Mouse (Mus musculus) layer of hippocampus, adult 9-10 months (tissue): ENCODE measurements around the gene Xrra1.
A peak's percentile ranks its signal among the peaks of the same experiment; 100 is the strongest.
"Not testable (repeated sequence)": the region's sequence is repeated elsewhere in the genome, so short reads cannot be mapped to it uniquely, and the experiment has no call there.

ENCODE experiments used
- DNase-seq: peaks from one replicate; pipeline ENCODE4 v3.0.0; 2022; ENCODE audit warnings: low spot score

Gene Xrra1

GRCm38 (mm10) chr7:99858813-99859585, at the start of gene Xrra1:
TSS of gene Xrra1 (plus strand) at chr7:99859116.
- DNase-seq: peak; percentile 95

GRCm38 (mm10) chr7:99810814-99811213, 48.1 kb upstream of the Xrra1 start:
- no peak for DNase-seq

- DNase-seq: no peak
Observed at GRCm38 (mm10) chr7:99811661-99812060, 47.3 kb upstream of the Xrra1 start.

- DNase-seq: no peak
Observed at GRCm38 (mm10) chr7:99813394-99813793, 45.5 kb upstream of the Xrra1 start.

GRCm38 (mm10) chr7:99818181-99818725, 40.7 kb upstream of the Xrra1 start:
- DNase-seq: not testable (repeated sequence)

- DNase-seq: no peak
Observed at GRCm38 (mm10) chr7:99821953-99822352, 37.0 kb upstream of the Xrra1 start.

- DNase-seq: no peak
Observed at GRCm38 (mm10) chr7:99822426-99822825, 36.5 kb upstream of the Xrra1 start.

GRCm38 (mm10) chr7:99823045-99823663, 35.8 kb upstream of the Xrra1 start:
- no peak for DNase-seq

GRCm38 (mm10) chr7:99824649-99825483, 34.0 kb upstream of the Xrra1 start:
- no peak for DNase-seq

GRCm38 (mm10) chr7:99825511-99825910, 33.4 kb upstream of the Xrra1 start:
- DNase-seq: no peak

GRCm38 (mm10) chr7:99826096-99826495, 32.8 kb upstream of the Xrra1 start:
- no peak for DNase-seq

- DNase-seq: peak; percentile 57
Observed at GRCm38 (mm10) chr7:99828083-99828570, 30.8 kb upstream of the Xrra1 start, which contains the start of gene Neu3. TSS of gene Neu3 (minus strand) at chr7:99828417.

- no peak for DNase-seq
Observed at GRCm38 (mm10) chr7:99833115-99833845, 25.6 kb upstream of the Xrra1 start.

- no peak for DNase-seq
Observed at GRCm38 (mm10) chr7:99833846-99834222, 25.1 kb upstream of the Xrra1 start.

- no peak for DNase-seq
Observed at GRCm38 (mm10) chr7:99834314-99834853, 24.5 kb upstream of the Xrra1 start.

GRCm38 (mm10) chr7:99836781-99837180, 22.1 kb upstream of the Xrra1 start:
- DNase-seq: no peak

- no peak for DNase-seq
Observed at GRCm38 (mm10) chr7:99837358-99838071, 21.4 kb upstream of the Xrra1 start.

GRCm38 (mm10) chr7:99838241-99838640, 20.7 kb upstream of the Xrra1 start:
- no peak for DNase-seq

- no peak for DNase-seq
Observed at GRCm38 (mm10) chr7:99845533-99846236, 13.2 kb upstream of the Xrra1 start.

- DNase-seq: no peak
Observed at GRCm38 (mm10) chr7:99850534-99850933, 8.4 kb upstream of the Xrra1 start.
